Mouse (Mus musculus) kidney, adult 8-10 months (tissue): ENCODE measurements at regions not wholly inside any gene's neighbourhood (a gene's known extent, or its start where the extent isn't known, plus 50 kb on each side); places are given as distances from the start of the nearest gene placed in this dataset.

Source experiments
- DNase-seq, 2 experiments: peaks; one replicate each; pipeline ENCODE4 v3.0.0; 2022

GRCm38 (mm10) chr6:123930951-123931350, 77.7 kb upstream of the Vmn2r25 start:
- peak in 1 of 2 experiments; percentile 60 for DNase-seq

GRCm38 (mm10) chr6:123937930-123938329, 84.7 kb upstream of the Vmn2r25 start:
- DNase-seq, result no peak

- DNase-seq, result no peak
Measured at GRCm38 (mm10) chr6:123961321-123961720, 63.0 kb upstream of the Vmn2r26 start.

GRCm38 (mm10) chr6:123971180-123971579, 53.2 kb upstream of the Vmn2r26 start:
- DNase-seq, result no peak
